Mouse (Mus musculus): ENCODE data around the gene Polm. TPM values are rescaled to one million over a fixed set of nuclear protein-coding genes. Genes with fewer than 3 reads are reported as not detected.

The Polm gene
- polyA plus RNA-seq, 1 experiment from 2014 or later: 6.9 TPM

DNA sequence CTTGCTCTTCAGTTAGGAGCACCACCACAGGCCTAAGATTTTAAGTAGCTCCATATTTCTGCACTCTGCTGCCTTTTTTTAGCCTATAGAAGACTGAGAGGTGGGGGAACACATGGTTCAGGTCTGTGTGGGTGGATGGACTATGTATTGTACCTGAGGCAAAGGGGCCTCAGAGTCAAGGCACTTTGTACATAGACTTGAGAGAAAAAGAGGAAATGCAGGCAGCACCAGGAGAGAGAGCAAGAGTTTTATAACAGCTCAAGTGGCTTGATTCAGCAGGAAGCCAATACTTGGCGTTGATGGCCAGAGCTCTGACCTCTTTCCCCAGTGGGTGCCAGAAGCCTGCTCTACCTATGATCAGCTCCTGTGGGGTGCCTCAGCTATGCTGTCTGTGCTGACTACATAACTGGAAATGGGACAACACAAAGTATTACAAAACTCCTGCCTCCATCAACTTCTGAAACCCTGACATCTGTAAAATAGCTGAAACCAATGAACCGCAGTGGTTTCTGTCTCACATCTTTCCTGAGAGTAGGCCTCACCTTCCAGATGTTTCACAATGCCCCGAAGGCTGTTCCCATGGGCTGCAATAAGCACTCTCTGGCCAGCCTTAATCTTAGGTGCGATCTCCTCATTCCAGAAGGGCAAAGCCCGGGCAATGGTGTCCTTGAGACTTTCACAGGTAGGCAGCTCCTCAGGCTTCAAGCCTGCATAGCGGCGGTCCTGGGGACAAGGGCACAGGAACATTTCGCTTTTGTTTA lies 35.2 kb downstream of the Polm start:
- Histone ChIP-seq H3K4me2 (peak overlapping the region; percentile 77), H3K36me3 (peaks cover 39% of the 10 kb centered on the region), H3K9me3 (no peaks in the 10 kb centered on the region), H3K27me3 (replicated peaks) (no peaks in the 10 kb centered on the region), H3K27ac (replicated peaks) (peak overlapping the region; percentile 89), H3K4me3 (peak overlapping the region; percentile 60), H3K4me1 (peaks cover 39% of the 10 kb centered on the region), H3K9ac (peak overlapping the region; percentile 83)
- WGBS: 37% methylated on average over 8 of the region's 8 CpGs
- no peak for ATAC-seq (ENCODE audit: extremely low read depth, insufficient number of reproducible peaks, low FRiP score, low TSS enrichment)

DNA sequence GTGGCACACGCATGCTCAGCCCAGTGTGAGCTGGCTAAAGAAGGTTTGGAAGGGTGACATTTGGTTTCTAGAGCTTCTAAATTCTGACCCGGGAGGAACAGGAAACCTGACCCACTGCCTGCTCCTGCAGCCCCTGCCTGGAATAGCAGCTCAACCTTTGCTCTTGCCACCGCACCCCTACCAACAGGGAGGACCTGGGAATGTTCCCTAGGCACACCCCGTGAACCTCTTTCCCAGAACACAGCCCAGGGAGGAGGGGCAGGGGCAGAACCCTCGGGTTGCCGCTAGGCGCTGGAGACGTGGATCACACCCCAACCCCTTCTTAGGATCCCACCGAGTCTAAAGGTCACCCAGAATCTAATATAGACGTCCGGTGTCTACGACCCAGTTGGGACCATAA lies 35.8 kb downstream of the Polm start:
- Histone ChIP-seq H3K27ac (replicated peaks) (peak overlapping the region; percentile 89), H3K27me3 (replicated peaks) (no peaks in the 10 kb centered on the region), H3K4me2 (peak overlapping the region; percentile 77), H3K4me1 (peaks cover 39% of the 10 kb centered on the region), H3K36me3 (peaks cover 45% of the 10 kb centered on the region), H3K4me3 (peak overlapping the region; percentile 60), H3K9ac (peak overlapping the region; percentile 83), H3K9me3 (no peaks in the 10 kb centered on the region)
- WGBS: 34% methylated on average over 12 of the region's 12 CpGs
- ATAC-seq (ENCODE audit: extremely low read depth, insufficient number of reproducible peaks, low FRiP score, low TSS enrichment): no peak

DNA sequence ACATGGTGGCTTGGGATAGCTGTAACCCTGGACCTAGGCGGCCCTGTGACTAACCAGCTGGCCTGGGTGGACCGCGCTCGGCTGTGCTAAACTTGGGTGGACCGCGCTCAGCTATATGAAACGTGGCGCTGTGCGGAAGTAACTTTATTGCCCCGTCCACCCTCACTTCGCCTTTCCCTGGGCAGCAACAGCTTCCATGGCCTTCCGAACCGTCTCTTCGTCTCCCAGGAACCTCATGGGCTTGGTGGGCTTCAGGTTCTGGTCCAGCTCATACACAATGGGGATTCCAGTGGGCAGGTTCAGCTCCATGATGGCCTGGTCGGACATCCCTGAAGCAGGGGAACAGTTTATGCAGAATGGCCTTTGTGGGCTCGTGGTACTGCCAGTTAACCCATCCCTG lies 36.3 kb downstream of the Polm start:
- WGBS: 91% methylated on average over 16 of the region's 16 CpGs
- ATAC-seq (ENCODE audit: extremely low read depth, insufficient number of reproducible peaks, low FRiP score, low TSS enrichment): no peak
- Histone ChIP-seq H3K4me1 (peaks cover 39% of the 10 kb centered on the region), H3K4me3 (peak overlapping the region; percentile 60), H3K27ac (replicated peaks) (peak overlapping the region; percentile 89), H3K9ac (peak overlapping the region; percentile 83), H3K36me3 (peaks cover 50% of the 10 kb centered on the region), H3K9me3 (no peaks in the 10 kb centered on the region), H3K27me3 (replicated peaks) (no peaks in the 10 kb centered on the region), H3K4me2 (peak overlapping the region; percentile 77)

DNA sequence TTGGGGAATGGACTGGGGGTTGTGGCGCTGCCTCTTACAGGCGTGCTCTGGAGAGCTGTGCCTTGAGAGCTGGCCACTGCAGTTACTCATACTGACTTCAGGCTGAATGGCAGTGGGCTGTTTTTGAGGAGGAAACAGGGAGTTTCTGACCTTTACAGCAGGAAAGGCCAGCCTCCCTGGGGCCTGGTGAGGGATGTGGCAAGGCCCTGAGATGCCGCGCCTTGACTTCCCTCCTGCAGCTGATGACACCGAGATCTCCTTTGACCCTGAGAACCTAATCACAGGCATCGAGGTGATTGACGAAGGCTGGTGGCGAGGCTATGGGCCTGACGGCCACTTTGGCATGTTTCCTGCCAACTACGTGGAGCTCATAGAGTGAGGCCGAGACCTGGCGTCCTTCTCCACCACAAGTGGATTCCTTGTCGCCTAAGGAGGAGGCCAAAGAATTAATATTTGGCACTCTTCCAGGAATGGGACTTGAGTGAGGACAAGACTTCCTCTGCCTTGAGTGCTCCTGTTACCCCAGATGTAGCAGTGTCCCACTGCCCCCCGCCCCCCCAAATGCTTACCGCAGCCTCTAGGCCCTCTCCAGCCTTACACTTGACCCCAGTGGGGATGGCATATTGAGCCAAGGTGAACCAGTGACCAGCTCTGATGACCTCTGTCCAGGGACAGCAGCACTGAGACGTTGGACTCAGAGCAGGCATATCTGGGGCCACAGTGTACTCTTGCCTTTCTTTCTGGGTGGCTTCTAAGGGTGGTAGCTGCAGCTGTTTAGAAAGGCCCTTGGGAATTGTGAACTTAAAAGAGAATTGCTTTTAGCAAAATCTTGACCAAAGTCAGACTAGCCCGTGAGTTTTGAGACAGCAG lies 38.0 kb downstream of the Polm start:
- Histone ChIP-seq H3K4me1 (peaks cover 52% of the 10 kb centered on the region), H3K27me3 (replicated peaks) (no peaks in the 10 kb centered on the region), H3K9ac (no peak overlapping the region; the same call in 1 of the 2 replicates), H3K4me2 (no peak overlapping the region), H3K9me3 (no peaks in the 10 kb centered on the region), H3K4me3 (no peak overlapping the region), H3K27ac (replicated peaks) (0 out of 2 replicates have a peak overlapping the region, but pooled peaks have one; percentile 14), H3K36me3 (peaks cover 66% of the 10 kb centered on the region)
- no peak for ATAC-seq (ENCODE audit: extremely low read depth, insufficient number of reproducible peaks, low FRiP score, low TSS enrichment)
- 62% methylated on average over 17 of the region's 17 CpGs for WGBS

DNA sequence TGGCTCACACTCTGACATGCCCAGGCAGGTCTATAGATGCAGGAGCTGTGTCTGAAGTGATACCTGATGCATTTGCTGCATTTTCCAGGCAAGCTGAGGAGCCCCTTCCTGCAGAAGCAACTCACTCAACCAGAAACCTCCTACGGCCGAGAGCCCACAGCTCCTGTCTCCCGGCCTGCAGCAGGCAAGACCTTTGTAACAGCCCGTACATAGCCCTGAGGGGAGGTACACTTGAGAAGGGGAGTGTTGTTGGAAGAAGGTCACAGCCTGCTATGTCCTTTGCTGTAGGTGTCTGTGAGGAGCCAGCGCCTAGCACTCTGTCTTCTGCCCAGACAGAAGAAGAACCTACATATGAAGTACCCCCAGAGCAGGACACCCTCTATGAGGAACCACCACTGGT lies 39.9 kb downstream of the Polm start:
- H3K4me1 ChIP-seq: peaks cover 50% of the 10 kb centered on the region
- no peak overlapping the region for H3K27ac ChIP-seq (replicated peaks)

DNA sequence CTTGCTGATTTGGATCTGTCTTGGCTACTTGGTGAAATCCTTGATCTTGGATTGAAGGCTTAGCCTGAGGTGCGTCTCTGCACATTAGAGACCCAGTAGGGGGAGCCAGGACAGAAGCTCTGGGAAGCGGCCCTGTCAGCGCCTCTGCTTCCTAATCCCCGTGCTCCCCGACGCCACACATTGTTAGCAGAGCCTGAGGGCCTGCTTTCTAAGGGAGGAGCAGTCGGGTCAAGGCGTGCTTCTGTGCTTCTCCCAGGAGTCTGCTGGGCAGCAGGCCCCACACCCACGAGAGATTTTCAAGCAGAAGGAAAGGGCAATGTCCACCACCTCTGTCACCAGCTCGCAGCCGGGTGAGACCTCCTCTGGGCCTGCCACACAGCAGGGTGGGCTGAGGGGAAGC lies 40.4 kb downstream of the Polm start:
- 56% methylated on average over 11 of the region's 11 CpGs for WGBS
- no peaks in the 10 kb centered on the region for H3K9me3 ChIP-seq
- H3K36me3 ChIP-seq: peaks cover 90% of the 10 kb centered on the region
- ATAC-seq (ENCODE audit: extremely low read depth, insufficient number of reproducible peaks, low FRiP score, low TSS enrichment): no peak
- H3K4me3 ChIP-seq: no peak overlapping the region
- H3K4me1 ChIP-seq: peaks cover 50% of the 10 kb centered on the region
- no peak overlapping the region for H3K9ac ChIP-seq
- no peaks in the 10 kb centered on the region for H3K27me3 ChIP-seq (replicated peaks)
- no peak overlapping the region for H3K27ac ChIP-seq (replicated peaks)
- H3K4me2 ChIP-seq: no peak overlapping the region

More for the DNA sequence above, 39.9 kb downstream of the Polm start:
- ATAC-seq (ENCODE audit: extremely low read depth, insufficient number of reproducible peaks, low FRiP score, low TSS enrichment): no peak
- Histone ChIP-seq H3K36me3 (peaks cover 84% of the 10 kb centered on the region), H3K4me2 (no peak overlapping the region), H3K9me3 (no peaks in the 10 kb centered on the region), H3K9ac (no peak overlapping the region), H3K4me3 (no peak overlapping the region), H3K27me3 (replicated peaks) (no peaks in the 10 kb centered on the region)
- 79% methylated on average over 5 of the region's 5 CpGs for WGBS

DNA sequence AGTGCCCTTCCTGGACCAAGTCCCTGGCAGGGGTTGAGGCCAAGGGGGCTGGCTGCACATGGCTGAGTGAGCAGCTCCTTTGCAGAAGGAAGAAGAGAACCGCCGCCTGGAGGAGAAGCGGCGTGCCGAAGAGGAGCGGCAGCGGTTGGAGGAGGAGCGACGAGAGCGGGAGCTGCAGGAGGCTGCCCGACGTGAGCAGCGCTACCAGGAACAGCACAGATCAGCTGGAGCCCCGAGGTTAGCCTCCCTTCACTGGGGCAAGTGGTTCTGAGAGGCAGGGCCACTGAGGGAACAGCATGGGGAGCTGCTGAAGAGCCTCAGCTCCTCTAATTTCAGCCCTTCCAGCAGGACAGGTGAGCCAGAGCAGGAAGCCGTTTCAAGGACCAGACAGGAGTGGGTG lies 40.9 kb downstream of the Polm start:
- WGBS: 80% methylated on average over 15 of the region's 15 CpGs
- ATAC-seq (ENCODE audit: extremely low read depth, insufficient number of reproducible peaks, low FRiP score, low TSS enrichment): no peak
- Histone ChIP-seq H3K27ac (replicated peaks) (no peak overlapping the region), H3K9me3 (no peaks in the 10 kb centered on the region), H3K4me3 (no peak overlapping the region), H3K4me1 (peaks cover 48% of the 10 kb centered on the region), H3K36me3 (peaks cover 94% of the 10 kb centered on the region), H3K27me3 (replicated peaks) (no peaks in the 10 kb centered on the region), H3K4me2 (no peak overlapping the region), H3K9ac (no peak overlapping the region)

DNA sequence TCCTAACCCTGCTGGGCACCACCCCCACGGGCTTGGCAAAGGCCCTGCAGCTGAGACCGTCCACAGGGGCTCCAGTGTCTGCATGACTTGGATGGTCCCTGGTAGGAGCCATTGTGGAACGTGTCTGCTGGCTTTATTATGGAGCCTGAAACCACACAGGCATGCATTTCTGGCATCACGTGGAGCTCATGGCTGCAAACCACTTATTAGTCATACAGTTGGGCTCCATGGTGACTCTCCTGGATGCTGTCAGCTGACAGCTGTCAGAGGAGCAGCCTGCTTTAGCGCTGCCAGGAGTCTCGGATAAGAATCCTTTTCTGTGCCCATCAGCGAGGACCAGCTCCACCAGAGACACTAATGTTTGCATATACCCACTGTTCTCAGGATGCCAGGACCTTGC lies 42.1 kb downstream of the Polm start:
- Histone ChIP-seq H3K27me3 (replicated peaks) (no peaks in the 10 kb centered on the region), H3K27ac (replicated peaks) (peak overlapping the region; percentile 76), H3K9ac (no peak overlapping the region), H3K36me3 (peaks cover 96% of the 10 kb centered on the region), H3K9me3 (no peaks in the 10 kb centered on the region), H3K4me1 (peaks cover 36% of the 10 kb centered on the region), H3K4me3 (no peak overlapping the region), H3K4me2 (no peak overlapping the region)
- ATAC-seq (ENCODE audit: extremely low read depth, insufficient number of reproducible peaks, low FRiP score, low TSS enrichment): no peak
- WGBS: 57% methylated on average over 7 of the region's 7 CpGs

DNA sequence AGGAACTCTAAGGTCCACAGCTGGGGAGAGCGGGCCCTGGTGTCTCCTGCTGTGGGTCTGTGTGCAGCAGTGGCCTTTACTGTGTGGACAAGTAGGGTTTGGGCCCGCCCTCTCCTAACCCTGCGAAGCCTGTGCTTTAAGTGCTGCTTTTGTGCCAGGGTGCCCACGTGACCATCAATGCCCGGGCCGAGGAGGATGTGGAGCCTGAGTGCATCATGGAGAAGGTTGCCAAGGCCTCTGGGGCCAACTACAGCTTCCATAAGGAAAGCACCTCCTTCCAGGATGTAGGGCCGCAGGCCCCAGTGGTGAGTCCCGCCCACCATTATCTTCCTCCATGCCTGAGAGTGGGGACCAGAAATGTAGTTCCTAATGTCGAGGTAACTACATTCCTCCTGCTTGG lies 42.5 kb downstream of the Polm start:
- H3K36me3 ChIP-seq: peaks cover 96% of the 10 kb centered on the region
- H3K4me1 ChIP-seq: peaks cover 32% of the 10 kb centered on the region
- H3K27ac ChIP-seq (replicated peaks): peak overlapping the region; percentile 76
- no peak overlapping the region for H3K4me2 ChIP-seq
- no peaks in the 10 kb centered on the region for H3K9me3 ChIP-seq
- ATAC-seq (ENCODE audit: extremely low read depth, insufficient number of reproducible peaks, low FRiP score, low TSS enrichment): no peak
- no peaks in the 10 kb centered on the region for H3K27me3 ChIP-seq (replicated peaks)
- H3K4me3 ChIP-seq: no peak overlapping the region
- WGBS: 81% methylated on average over 9 of the region's 9 CpGs
- H3K9ac ChIP-seq: no peak overlapping the region

DNA sequence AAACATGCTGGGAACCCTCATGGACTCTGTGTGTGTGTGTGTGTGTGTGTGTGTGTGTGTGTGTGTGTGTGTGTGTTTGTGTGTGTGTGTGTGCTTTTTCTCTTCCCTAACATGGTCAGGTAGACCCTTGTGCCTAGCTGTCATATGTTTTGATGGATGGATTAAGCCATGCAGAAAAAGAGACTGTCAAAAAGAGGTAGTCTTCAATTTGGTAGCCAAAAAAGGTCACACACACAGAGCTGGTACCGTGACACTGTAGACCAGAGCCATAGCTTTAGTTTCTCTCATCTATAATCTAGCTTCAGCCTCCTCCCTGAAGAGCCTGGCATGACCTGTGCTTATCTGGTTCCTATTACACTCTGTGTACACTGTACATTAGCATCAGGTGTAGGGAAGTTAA lies 47.4 kb downstream of the Polm start:
- Histone ChIP-seq H3K4me2 (no peak overlapping the region), H3K27me3 (replicated peaks) (no peaks in the 10 kb centered on the region), H3K27ac (replicated peaks) (no peak overlapping the region), H3K9ac (0 out of 2 replicates have a peak overlapping the region, but pooled peaks have one; percentile 94), H3K4me1 (peaks cover 38% of the 10 kb centered on the region), H3K9me3 (no peaks in the 10 kb centered on the region), H3K4me3 (no peak overlapping the region), H3K36me3 (peaks cover 52% of the 10 kb centered on the region)
- ATAC-seq (ENCODE audit: extremely low read depth, insufficient number of reproducible peaks, low FRiP score, low TSS enrichment): no peak
- 94% methylated on average over 1 of the region's 1 CpGs for WGBS

DNA sequence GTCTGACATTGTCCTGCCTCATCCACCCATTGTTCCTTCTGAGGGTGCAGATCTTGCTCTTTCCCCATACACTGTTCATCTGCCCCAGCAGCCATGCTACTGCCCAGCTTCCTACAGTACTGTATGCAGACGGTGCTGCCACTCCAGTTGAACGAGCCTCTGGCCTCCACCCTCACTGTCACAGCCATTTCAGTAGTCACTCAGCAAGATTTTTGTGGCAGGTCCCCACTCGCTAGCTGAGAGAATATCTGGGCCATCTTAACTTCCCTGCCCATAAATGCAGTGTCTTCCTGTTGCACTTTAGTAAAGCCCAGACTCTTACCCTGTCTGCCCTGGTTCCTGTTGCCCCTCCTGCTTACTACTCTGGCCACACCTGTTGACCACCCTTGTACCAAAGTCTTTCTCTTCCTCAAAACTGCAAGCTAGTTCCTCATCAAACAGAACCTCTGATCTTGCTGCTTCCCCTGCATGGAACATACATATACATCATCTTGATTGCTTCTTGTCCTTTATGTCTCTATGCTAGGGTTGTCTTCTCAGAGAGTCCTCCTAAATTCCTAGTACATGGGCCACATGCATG lies 48.0 kb downstream of the Polm start:
- Histone ChIP-seq H3K4me1 (peaks cover 33% of the 10 kb centered on the region), H3K9me3 (no peaks in the 10 kb centered on the region), H3K4me3 (peak overlapping the region; percentile 90), H3K4me2 (peak overlapping the region; percentile 95), H3K9ac (peak overlapping the region; percentile 94), H3K27me3 (replicated peaks) (no peaks in the 10 kb centered on the region), H3K36me3 (peaks cover 46% of the 10 kb centered on the region), H3K27ac (replicated peaks) (peak overlapping the region; percentile 95)
- no peak for ATAC-seq (ENCODE audit: extremely low read depth, insufficient number of reproducible peaks, low FRiP score, low TSS enrichment)
- 59% methylated on average over 3 of the region's 3 CpGs for WGBS
